Mouse (Mus musculus) bone marrow, adult 2 months (tissue): ENCODE results near the gene Cldn3.

Experiments
- CTCF ChIP-seq: fragments of 200-500 bp; IDR thresholded peaks from 2 replicates; pipeline ENCODE4 v1.5.1; 2011; ENCODE audit warnings: low read length, control low read depth; ENCODE audit not compliant: control insufficient read depth, insufficient read depth
- POLR2A ChIP-seq: fragments of 200-500 bp; IDR thresholded peaks from 2 replicates; pipeline ENCODE4 v1.6.1; 2011; ENCODE audit warnings: low read depth, mild to moderate bottlenecking, control low read depth, low read length, borderline replicate concordance; ENCODE audit not compliant: control insufficient read depth

DNA sequence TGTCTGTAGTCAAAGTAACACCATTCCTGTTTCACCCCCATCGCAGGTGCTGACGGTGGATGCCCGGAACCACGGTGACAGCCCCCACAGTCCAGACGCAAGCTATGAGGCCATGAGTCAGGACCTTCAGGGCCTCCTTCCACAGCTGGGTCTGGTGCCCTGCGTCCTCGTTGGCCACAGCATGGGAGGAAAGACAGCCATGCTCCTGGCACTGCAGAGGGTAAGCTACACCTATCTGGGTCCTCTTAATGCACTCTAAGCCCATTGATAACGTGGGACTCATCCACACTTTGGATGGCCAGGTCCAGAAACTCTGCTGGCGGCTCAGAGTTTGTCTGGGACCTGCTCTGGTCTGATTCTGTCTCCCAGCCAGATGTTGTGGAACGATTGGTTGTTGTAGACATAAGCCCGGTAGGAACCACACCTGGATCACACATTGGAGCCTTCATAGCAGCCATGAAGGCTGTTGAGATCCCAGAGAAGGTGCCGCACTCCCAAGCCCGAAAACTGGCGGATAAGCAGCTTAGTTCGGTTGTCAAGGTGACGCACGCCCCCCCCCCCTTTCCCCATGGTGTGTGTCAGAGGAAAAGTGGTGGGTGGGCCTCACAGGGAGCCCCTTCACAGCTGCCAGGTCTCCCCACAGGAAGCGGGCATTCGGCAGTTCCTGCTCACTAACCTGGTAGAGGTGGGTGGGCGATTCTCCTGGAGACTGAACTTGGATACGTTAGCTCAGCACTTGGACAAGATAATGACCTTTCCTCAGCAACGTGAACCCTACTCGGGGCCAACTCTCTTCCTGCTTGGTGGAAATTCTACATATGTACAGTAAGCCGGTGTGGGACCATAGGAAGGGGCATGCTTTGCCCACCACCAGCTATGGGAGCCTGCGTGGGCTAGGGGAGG, 25.1 kb downstream of the Cldn3 start:
- TF ChIP-seq CTCF, result no peak
- TF ChIP-seq POLR2A, result no peak
